Mouse (Mus musculus) heart, adult 8-10 months (tissue): ENCODE measurements around the gene Neurog1. TPM values are rescaled to one million over a fixed set of nuclear protein-coding genes. Genes with fewer than 3 reads are reported as not detected.

ENCODE experiments used
- DNase-seq: peaks from one replicate; pipeline ENCODE4 v3.0.0; 2022; ENCODE audit warnings: low spot score
- total RNA-seq, 4 experiments: library from RNA; stranded (reverse); gene quantifications; 2 replicates each; pipeline ENCODE4 v1.2.4; 2022

The Neurog1 gene
- total RNA-seq, 4 experiments from 2014 or later = not detected

- no peak for DNase-seq
Observed at GRCm38 (mm10) chr13:56258196-56259020, 6.4 kb upstream of the Neurog1 start.

- DNase-seq = no peak
Observed at GRCm38 (mm10) chr13:56257469-56258153, 5.6 kb upstream of the Neurog1 start.

- no peak for DNase-seq
Observed at GRCm38 (mm10) chr13:56256716-56257299, 4.8 kb upstream of the Neurog1 start.

GRCm38 (mm10) chr13:56253379-56253778 is 1.4 kb upstream of the Neurog1 start:
- DNase-seq = no peak

GRCm38 (mm10) chr13:56252783-56253182 is 820 bp upstream of the Neurog1 start:
- no peak for DNase-seq

GRCm38 (mm10) chr13:56251176-56251923 is 613 bp downstream of the Neurog1 start:
- no peak for DNase-seq

- DNase-seq = no peak
Observed at GRCm38 (mm10) chr13:56250551-56251161, 1.3 kb downstream of the Neurog1 start.

GRCm38 (mm10) chr13:56249593-56250341 is 2.2 kb downstream of the Neurog1 start:
- no peak for DNase-seq

GRCm38 (mm10) chr13:56243104-56243503 is 8.9 kb downstream of the Neurog1 start:
- DNase-seq = no peak

GRCm38 (mm10) chr13:56240012-56240770 is 11.8 kb downstream of the Neurog1 start:
- no peak for DNase-seq

GRCm38 (mm10) chr13:56237905-56238304 is 14.1 kb downstream of the Neurog1 start:
- DNase-seq = no peak

- DNase-seq = no peak
Observed at GRCm38 (mm10) chr13:56236194-56236593, 15.8 kb downstream of the Neurog1 start.

GRCm38 (mm10) chr13:56228790-56229189 is 23.2 kb downstream of the Neurog1 start:
- no peak for DNase-seq

- DNase-seq = no peak
Observed at GRCm38 (mm10) chr13:56226175-56226954, 25.6 kb downstream of the Neurog1 start.

- no peak for DNase-seq
Observed at GRCm38 (mm10) chr13:56223625-56224024, 28.3 kb downstream of the Neurog1 start.

- no peak for DNase-seq
Observed at GRCm38 (mm10) chr13:56222849-56223246, 29.1 kb downstream of the Neurog1 start.

- no peak for DNase-seq
Observed at GRCm38 (mm10) chr13:56221995-56222848, 29.7 kb downstream of the Neurog1 start.
